11 mouse cellular contexts compared by ENCODE assay signal in the genomic region with DNA sequence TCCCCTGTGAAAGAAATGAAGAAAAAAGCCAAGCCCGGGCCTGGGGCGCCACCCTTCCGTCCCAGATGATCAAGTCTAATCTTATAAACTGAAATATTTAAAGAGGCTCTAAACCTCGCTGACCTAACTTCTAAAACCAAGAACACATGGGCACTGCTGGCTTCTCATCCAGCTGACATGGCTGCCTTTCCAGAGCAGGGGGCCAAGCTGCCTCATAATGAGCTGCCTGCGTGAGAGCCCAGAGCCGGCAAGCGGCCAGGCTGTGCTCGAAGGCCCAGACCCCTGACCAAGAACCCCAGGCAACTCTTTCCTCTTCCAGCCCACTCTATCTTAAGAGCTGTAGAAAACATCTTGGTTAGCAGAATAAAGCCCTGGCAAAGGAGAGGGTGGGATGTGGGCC.
DNase-seq lines count a peak whose midpoint lies in the region; ATAC-seq and TF ChIP-seq lines count a peak whose summit lies in the region.
"Had no signal": no experiment of that assay in that cellular context is flagged by ENCODE, and none has a peak within 500 bp of the region (broad histone marks: within the 10 kb centered on the region; RNA-seq: fewer than 3 reads in every experiment).

No protein-coding gene starts in this region.

- TF ChIP-seq CTCF in forebrain, postnatal 0 days (IDR thresholded peaks at IDR 0.05; ENCODE audit: low read depth) = no peak

- no peaks in the 10 kb centered on the region for H3K9me3 ChIP-seq in forebrain, embryonic 10.5 days
- no peaks in the 10 kb centered on the region for H3K9me3 ChIP-seq in forebrain, postnatal 0 days (ENCODE audit: low read length)
- H3K9me3 ChIP-seq in forebrain, embryonic 14.5 days (replicated peaks; ENCODE audit: control insufficient read depth, low read length) = no peaks in the 10 kb centered on the region
- H3K9me3 ChIP-seq in limb, embryonic 11.5 days (ENCODE audit: control insufficient read depth, low read length) = no peaks in the 10 kb centered on the region

- H3K36me3 ChIP-seq in forebrain, embryonic 10.5 days (replicated peaks) = peaks cover 24% of the 10 kb centered on the region
- H3K36me3 ChIP-seq in forebrain, postnatal 0 days (ENCODE audit: insufficient read depth) = peaks cover 25% of the 10 kb centered on the region; the same call in 1 of the 2 replicates
- H3K36me3 ChIP-seq in forebrain, embryonic 14.5 days (ENCODE audit: control insufficient read depth, insufficient read depth, low read length) = peaks cover 26% of the 10 kb centered on the region
- no peaks in the 10 kb centered on the region for H3K36me3 ChIP-seq in limb, embryonic 11.5 days (ENCODE audit: control insufficient read depth, insufficient read depth, low read length)

- H3K9ac ChIP-seq in forebrain, postnatal 0 days = no peak overlapping the region
- no peak overlapping the region for H3K9ac ChIP-seq in forebrain, embryonic 14.5 days (ENCODE audit: low read length)
- no peak overlapping the region for H3K9ac ChIP-seq in limb, embryonic 11.5 days (ENCODE audit: low read length)

- H3K4me2 ChIP-seq in forebrain, postnatal 0 days (ENCODE audit: low read depth) = no peak overlapping the region
- no peak overlapping the region for H3K4me2 ChIP-seq in forebrain, embryonic 14.5 days (ENCODE audit: low read length)
- no peak overlapping the region for H3K4me2 ChIP-seq in limb, embryonic 11.5 days (ENCODE audit: low read depth, severe bottlenecking)

- peaks cover 60% of the 10 kb centered on the region for H3K4me1 ChIP-seq in forebrain, embryonic 10.5 days
- H3K4me1 ChIP-seq in forebrain, postnatal 0 days (ENCODE audit: insufficient read depth) = 0 out of 2 replicates have a peak, but pooled peaks cover 19% of the 10 kb centered on the region
- peaks cover 48% of the 10 kb centered on the region for H3K4me1 ChIP-seq in forebrain, embryonic 14.5 days (ENCODE audit: control insufficient read depth, insufficient read depth, low read length)
- H3K4me1 ChIP-seq in limb, embryonic 11.5 days (ENCODE audit: control insufficient read depth, insufficient read depth, low read length) = peaks cover 69% of the 10 kb centered on the region

- H3K27ac ChIP-seq in forebrain, embryonic 10.5 days = peak overlapping the region; percentile 25; the same call in 1 of the 2 replicates
- no peak overlapping the region for H3K27ac ChIP-seq in forebrain, postnatal 0 days (ENCODE audit: low read depth, low read length)
- peak overlapping the region; percentile 23; the same call in 1 of the 2 replicates for H3K27ac ChIP-seq in forebrain, embryonic 14.5 days (ENCODE audit: low read depth, low read length)
- H3K27ac ChIP-seq in limb, embryonic 11.5 days (replicated peaks; ENCODE audit: low read depth, low read length) = peak overlapping the region; percentile 83
- H3K27ac ChIP-seq: kidney, postnatal 0 days had no signal

- no peak for ATAC-seq in forebrain, postnatal 0 days
- ATAC-seq in forebrain, embryonic 14.5 days = no peak
- ATAC-seq in limb, embryonic 11.5 days (ENCODE audit: insufficient number of reproducible peaks, low FRiP score, low TSS enrichment, low read depth) = peak; percentile 19; the same call in 1 of the 2 replicates

- no peak overlapping the region for H3K4me3 ChIP-seq in forebrain, embryonic 10.5 days
- H3K4me3 ChIP-seq in forebrain, postnatal 0 days (ENCODE audit: low read depth, low read length) = no peak overlapping the region
- H3K4me3 ChIP-seq in forebrain, embryonic 14.5 days (ENCODE audit: low read depth, low read length) = no peak overlapping the region
- no peak overlapping the region for H3K4me3 ChIP-seq in limb, embryonic 11.5 days (ENCODE audit: low read depth, low read length)

- peaks cover 9% of the 10 kb centered on the region; the same call in 1 of the 2 replicates for H3K27me3 ChIP-seq in forebrain, embryonic 10.5 days (ENCODE audit: poor library complexity, severe bottlenecking)
- no peaks in the 10 kb centered on the region for H3K27me3 ChIP-seq in forebrain, postnatal 0 days (ENCODE audit: insufficient read depth, low read length)
- H3K27me3 ChIP-seq in forebrain, embryonic 14.5 days (replicated peaks; ENCODE audit: control insufficient read depth, insufficient read depth, low read length) = peaks cover 3% of the 10 kb centered on the region; the same call in 1 of the 2 replicates
- H3K27me3 ChIP-seq in limb, embryonic 11.5 days (ENCODE audit: control insufficient read depth, insufficient read depth, low read length) = no peaks in the 10 kb centered on the region

- no peak for DNase-seq in forebrain, embryonic 10.5 days (ENCODE audit: extremely low spot score, low spot score)
- DNase-seq in forebrain, postnatal 0 days = no peak
- DNase-seq in NIH3T3 (ENCODE audit: low read depth) = peak; percentile 23
- DNase-seq in forebrain, embryonic 14.5 days (ENCODE audit: low spot score) = no peak
- peak; percentile 69 for DNase-seq in limb, embryonic 11.5 days (ENCODE audit: low spot score)
- DNase-seq in kidney, postnatal 36 days = no peak
- no peak for DNase-seq in heart, adult 8-10 months (ENCODE audit: low spot score)
- no peak for DNase-seq in natural killer cell, adult 2 months (ENCODE audit: low spot score in 2 of 2)
- DNase-seq: adrenal gland, adult 8-10 months; cerebellum, adult 9-11 months had no signal

- 63% methylated on average over 8 of the region's 8 CpGs for WGBS in forebrain, embryonic 10.5 days
- 45% methylated on average over 8 of the region's 8 CpGs for WGBS in forebrain, postnatal 0 days
- 60% methylated on average over 8 of the region's 8 CpGs for WGBS in forebrain, embryonic 14.5 days
- WGBS in limb, embryonic 11.5 days = 10% methylated on average over 8 of the region's 8 CpGs

Comparison
In these comparisons a context has a peak if more than half of its experiments do, and no peak if none do; other contexts are left out.
1. DNase-seq: peak in NIH3T3 (single experiment) and limb, embryonic 11.5 days (single experiment); none in forebrain, embryonic 10.5 days (single experiment), forebrain, postnatal 0 days (single experiment), forebrain, embryonic 14.5 days (single experiment), kidney, postnatal 36 days (0 of 2), heart, adult 8-10 months (single experiment) and natural killer cell, adult 2 months (0 of 2).